Mouse (Mus musculus) liver, postnatal 0 days (tissue): ENCODE measurements at regions not wholly inside any gene's neighbourhood (a gene's known extent, or its start where the extent isn't known, plus 50 kb on each side); places are given as distances from the start of the nearest gene placed in this dataset.

Source experiments
- CTCF ChIP-seq: sonication (generic); IDR thresholded peaks from 2 replicates; pipeline ENCODE4 v1.5.1; 2016; ENCODE audit warnings: antibody characterized with exemption, low read depth
- EP300 ChIP-seq: IDR thresholded peaks from 2 replicates; pipeline ENCODE4 v1.6.1; 2016; ENCODE audit warnings: antibody characterized with exemption, low read depth, mild to moderate bottlenecking

DNA sequence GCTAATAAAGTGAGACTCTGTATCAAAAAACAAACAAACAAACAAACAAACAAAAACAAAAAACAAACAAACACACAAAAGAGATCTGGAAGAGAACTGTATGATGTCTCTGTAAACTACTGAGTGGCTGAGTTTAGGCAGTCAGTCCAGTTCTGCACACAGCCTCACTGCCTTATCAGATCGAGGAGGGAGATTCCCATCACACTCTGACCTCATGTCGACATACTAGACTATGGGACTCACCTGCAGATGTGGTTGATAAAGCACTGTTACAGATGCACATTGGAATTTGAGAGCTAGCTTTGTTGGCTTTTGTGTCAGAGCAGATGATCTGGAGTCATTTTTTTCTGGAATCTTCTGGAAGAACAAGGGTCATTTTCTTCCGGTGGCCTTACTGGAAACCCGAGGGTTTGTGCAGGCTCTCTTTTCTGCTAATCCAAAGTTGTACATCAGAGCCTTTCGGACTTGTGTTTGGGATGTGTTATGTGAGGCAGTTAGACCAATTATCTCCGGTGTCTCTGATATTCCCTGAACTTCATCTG is 135.6 kb upstream of the Nrip1 start:
- TF ChIP-seq CTCF, result no peak
- TF ChIP-seq EP300, result no peak
